Mouse (Mus musculus): ENCODE data around the gene Capn10.
"Not testable (repeated sequence)": the region's sequence is repeated elsewhere in the genome, so short reads cannot be mapped to it uniquely, and the experiment has no call there.

The Capn10 gene

GRCm38 (mm10) chr1:92919775-92920174, 14.4 kb upstream of the Capn10 start:
- DNase-seq (ENCODE audit: low spot score) = no peak

GRCm38 (mm10) chr1:92920474-92921200, 13.5 kb upstream of the Capn10 start:
- no peak for DNase-seq (ENCODE audit: low spot score)

DNA sequence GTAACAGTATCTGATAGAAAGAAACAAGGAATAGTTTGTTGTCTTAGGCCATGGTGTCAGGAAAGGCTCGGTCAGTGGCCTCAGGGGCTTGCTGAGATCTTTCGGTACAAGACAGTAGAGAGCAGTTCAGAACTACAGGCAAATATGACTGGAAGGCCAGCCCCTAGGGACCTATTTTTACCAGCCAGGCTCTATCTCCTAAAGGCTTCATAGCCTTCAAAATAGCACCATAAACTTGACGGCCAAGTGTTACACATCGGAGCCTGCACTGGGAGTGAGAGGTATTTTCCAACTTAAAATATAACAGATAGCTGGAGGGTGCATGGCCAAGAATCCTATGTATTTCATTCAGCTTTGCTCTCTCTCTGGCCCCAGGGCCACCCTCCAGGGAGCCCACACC, 12.7 kb upstream of the Capn10 start:
- DNase-seq (ENCODE audit: low spot score) = no peak

GRCm38 (mm10) chr1:92930171-92930706, 3.9 kb upstream of the Capn10 start:
- no peak for DNase-seq (ENCODE audit: low spot score)

GRCm38 (mm10) chr1:92933611-92934010, 565 bp upstream of the Capn10 start:
- no peak for DNase-seq (ENCODE audit: low spot score)

DNA sequence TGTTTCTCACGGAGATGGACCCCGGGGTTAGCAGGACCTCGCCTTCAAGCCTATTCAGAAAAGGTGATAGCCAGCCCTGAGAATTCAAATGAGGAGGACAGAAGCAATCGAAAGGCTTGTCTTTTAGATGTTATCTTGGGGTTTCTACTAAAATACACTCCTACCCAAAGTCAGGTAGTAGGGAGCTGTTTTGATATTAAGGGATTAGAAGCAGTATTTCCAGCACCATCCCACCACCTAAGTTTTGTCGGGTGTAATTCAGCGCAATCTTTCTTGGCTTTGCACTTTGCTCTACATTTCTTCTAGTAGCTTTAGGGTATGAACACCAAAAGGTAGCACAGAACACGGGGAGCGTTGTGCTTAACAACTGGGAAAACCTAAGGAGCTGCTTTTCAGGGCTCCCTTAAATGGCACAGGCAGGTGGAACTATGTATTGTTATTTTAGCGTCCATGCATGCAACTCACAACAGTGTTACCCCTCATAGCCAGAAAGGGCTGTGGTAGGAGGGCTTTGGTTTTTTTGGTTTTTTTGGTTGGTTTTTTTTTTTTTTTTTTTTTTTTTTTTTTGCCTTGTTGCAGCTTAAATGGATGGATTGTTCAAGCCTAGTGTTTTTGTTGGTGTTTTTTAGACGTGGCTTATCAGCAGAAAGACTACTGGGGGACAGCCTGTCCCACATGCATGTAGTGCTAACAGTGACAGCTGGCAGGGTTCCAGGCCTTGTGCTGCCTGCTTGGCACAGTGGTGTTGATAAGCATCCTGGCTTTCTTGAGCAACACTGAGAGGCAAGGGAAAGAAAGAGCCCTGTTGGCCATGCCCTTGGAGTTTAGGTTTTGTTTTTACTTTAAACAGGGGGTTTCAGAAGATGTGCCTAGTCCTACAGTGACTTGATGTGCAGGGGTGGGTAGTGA, 1.1 kb downstream of the Capn10 start:
- peak; percentile 42 for DNase-seq (ENCODE audit: low spot score)

- DNase-seq (ENCODE audit: low spot score) = no peak
These were observed 1.8 kb downstream of the Capn10 start for GRCm38 (mm10) chr1:92935977-92936376.

- DNase-seq (ENCODE audit: low spot score) = no peak
These were observed 2.3 kb downstream of the Capn10 start for GRCm38 (mm10) chr1:92936467-92936866.

DNA sequence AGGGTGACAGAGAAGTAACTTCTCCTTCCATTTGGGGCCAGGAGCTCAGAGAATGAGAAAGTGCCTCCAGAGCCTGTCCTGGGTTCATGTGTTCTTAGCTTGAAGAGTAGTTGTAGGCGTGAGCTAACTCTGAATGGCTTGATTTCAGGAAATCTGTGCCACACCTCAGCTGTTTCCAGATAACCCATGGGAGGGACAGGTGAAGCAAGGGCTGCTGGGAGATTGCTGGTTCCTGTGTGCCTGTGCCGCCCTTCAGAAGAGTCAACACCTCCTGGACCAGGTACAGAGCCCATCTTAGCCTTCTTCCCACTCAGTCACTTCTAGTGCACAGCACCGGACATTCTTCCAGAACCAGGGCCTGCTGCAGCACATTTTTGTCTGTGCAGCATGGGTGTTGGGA, 3.6 kb downstream of the Capn10 start:
- no peak for DNase-seq (ENCODE audit: low spot score)

GRCm38 (mm10) chr1:92939746-92940145, 5.6 kb downstream of the Capn10 start:
- no peak for DNase-seq (ENCODE audit: low spot score)

DNA sequence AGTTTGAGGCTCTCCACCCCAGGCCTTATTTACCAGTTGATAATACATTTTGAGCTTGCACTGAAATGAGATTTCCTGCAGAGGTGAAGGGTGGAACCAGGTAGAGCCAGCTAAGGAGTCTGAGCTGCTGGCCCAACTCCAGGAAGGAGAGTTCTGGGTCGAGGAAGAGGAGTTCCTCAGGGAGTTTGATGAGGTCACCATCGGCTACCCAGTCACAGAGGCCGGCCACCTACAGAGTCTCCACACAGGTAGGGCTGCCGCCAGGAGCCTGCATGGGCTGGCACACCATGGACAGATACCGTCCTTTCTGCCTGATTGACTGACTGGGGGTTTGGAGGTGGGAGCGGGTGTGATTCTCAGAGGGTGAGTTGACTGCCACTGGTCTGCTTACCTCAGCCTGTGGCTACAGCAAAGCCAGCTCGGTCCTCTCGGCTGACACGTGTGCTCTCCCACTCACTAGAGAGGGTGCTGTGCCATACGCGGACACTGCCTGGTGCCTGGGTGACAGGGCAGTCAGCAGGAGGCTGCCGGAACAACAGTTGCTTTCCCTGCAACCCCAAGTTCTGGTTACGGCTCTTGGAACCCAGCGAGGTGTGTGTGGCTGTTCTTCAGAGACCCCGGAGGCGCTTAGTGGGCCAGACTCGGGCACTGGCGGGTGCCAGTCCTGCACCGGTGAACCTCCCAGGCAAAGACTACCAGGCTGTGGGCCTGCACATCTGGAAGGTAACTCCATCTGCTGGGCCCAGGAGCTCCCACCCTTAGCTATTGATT, 9.2 kb downstream of the Capn10 start:
- DNase-seq (ENCODE audit: low spot score) = no peak

DNA sequence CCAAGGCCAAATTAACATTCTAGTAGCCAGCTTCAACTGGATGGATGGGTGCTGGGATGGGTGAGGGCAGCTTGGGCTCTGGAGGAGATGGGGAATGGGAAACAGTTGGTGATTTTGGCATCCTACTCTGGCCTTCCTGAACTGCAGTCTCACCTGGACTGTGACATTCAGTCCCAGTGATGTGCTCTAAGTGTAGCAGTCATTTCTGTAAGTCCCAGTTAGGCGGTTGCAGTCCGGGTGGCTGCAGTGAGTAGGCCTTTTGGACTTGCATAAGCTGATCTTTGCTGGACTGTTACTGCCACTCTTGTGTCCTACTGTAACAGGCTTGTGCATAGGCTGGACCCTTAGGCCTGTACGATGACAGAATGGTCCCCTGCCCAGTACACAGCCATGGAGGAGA, 13.8 kb downstream of the Capn10 start:
- no peak for DNase-seq (ENCODE audit: low spot score)

GRCm38 (mm10) chr1:92949426-92949825, 15.2 kb downstream of the Capn10 start:
- DNase-seq (ENCODE audit: low spot score) = no peak

GRCm38 (mm10) chr1:92950607-92951006, 16.4 kb downstream of the Capn10 start, which contains the start of gene Gpr35:
Gene Gpr35, plus strand, starts transcription at chr1:92950865.
- DNase-seq (ENCODE audit: low spot score) = no peak

DNA sequence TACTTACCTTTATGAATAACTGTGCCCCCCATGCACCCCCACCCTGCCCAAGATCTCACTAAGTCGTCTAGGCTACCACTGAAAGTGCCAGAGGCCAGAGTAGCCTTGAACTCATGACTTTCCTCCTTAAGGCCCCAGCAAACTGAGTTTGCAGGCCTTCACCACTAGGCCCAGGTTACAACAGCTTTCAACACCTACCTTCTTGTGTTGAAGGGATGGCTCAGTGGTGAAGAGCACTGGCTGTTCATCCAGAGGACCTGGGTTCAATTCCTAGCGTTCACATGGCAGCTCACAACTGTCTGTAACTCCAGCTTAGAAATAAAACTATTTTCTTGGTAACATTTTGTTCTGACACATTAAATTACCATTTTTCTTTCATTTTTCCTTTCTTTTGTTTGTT, 19.5 kb downstream of the Capn10 start:
- no peak for DNase-seq (ENCODE audit: low spot score)

GRCm38 (mm10) chr1:92956571-92957335, 22.6 kb downstream of the Capn10 start:
- peak; percentile 53 for DNase-seq (ENCODE audit: low spot score)

GRCm38 (mm10) chr1:92958999-92959398, 24.8 kb downstream of the Capn10 start:
- DNase-seq (ENCODE audit: low spot score) = no peak

DNA sequence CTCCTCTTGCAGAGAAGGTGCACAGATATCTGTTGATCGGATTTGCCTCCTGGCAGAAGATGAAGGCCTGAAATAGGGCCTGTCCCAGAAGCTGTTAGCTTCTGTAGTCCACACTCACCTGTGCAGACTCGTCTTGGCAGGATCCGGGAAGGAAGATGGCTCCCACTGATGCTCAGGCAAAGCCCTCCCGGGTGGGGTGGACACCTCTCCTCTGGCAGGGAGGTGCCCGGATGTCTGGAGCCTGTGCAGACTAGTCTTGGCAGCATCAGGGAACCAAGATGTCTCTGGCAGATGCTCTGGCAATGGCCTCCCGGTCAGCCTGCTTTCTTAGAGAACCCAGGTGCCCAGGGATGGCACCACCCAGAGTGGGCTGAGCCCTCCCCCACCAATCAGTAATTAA, 36.6 kb downstream of the Capn10 start:
- DNase-seq (ENCODE audit: low spot score) = not testable (repeated sequence)

DNA sequence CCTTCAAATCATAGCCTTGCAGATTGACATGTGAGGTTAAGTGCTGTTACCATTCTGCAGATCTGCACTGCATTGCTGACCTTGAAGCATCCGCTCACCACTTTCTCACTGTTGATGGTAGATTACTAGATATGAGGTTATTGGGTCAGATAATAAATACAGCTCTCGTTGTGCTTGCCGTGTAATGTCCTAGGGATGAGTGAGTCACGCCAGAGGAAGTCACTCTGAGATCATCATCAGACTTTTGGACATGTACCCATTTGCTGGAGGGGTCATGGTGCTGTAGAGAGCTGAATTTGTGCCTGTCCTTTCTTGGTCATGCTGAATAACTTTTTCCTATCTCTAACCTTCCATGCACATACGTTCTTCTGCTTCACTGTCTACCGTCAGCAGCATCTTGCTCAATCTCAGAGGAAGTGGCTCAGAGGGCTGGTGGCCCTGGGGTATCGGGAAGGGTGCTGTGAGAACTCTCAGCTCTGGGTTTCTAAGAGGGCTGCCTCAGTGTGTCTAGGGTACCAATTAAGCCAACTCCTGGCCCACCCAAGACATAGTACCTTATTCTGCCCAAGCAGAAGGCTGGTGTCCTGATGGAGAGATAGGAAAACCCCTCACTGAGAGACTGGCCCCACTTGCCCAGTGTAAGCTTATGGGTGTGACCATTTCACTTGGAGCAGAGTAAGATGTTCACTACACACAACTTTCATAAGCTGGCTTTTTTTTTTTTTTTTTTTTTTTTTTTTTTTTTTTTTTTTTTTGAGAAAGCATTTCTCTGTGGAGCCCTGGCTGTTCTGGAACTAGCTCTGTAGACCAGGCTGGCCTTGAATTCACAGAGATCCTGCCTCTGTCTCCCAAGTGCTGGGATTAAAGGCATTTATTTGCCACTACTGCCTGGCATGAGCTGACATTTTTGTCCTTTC, 38.0 kb downstream of the Capn10 start:
- DNase-seq (ENCODE audit: low spot score) = no peak

GRCm38 (mm10) chr1:92972854-92973253, 38.7 kb downstream of the Capn10 start:
- DNase-seq (ENCODE audit: low spot score) = no peak

All from spleen, adult 12 weeks (tissue).